Comparison of ENCODE assay signal across 18 mouse cellular contexts in the genomic region with DNA sequence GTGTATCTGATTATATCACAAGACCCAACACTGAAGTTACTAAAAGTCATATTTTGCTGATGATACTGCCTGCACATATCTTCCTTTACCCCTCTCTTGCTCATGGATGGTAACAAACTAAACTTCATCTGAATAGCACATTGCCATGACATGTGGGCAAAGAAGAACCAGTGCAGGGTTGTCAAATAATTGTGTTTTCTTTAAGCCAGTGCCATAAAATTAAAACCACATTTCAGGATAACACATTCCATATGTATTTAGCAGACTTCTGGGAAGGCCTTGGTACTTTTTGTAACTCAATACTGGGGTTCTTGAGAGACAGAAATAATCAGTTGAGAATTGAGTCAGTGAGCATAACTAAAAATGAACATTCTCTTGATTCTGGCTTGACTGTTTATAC.
"Had no signal": no experiment of that assay in that cellular context is flagged by ENCODE, and none has a peak within 500 bp of the region (broad histone marks: within the 10 kb centered on the region; RNA-seq: fewer than 3 reads in every experiment).

No protein-coding gene starts in this region.

- H3K9ac ChIP-seq: limb, embryonic 15.5 days; liver, embryonic 13.5 days; liver, postnatal 0 days; lung, embryonic 15.5 days; midbrain, embryonic 12.5 days had no signal

- DNase-seq: kidney, adult 9 months; kidney, postnatal 36 days; layer of hippocampus, adult 9-11 months; layer of hippocampus, postnatal 36 days; liver, embryonic 13.5 days; liver, postnatal 0 days; lung, postnatal 14 days; right cerebral cortex, postnatal 25 days; thymus, adult 18-20 months; thymus, postnatal 14 days had no signal

- H3K36me3 ChIP-seq: limb, embryonic 15.5 days; liver, embryonic 13.5 days; lung, embryonic 15.5 days; midbrain, embryonic 12.5 days had no signal

- H3K27me3 ChIP-seq: limb, embryonic 15.5 days; liver, embryonic 13.5 days; lung, embryonic 15.5 days; megakaryocyte, embryonic 14.5 days; midbrain, embryonic 12.5 days had no signal

- H3K4me1 ChIP-seq: limb, embryonic 15.5 days; liver, embryonic 13.5 days; lung, embryonic 15.5 days; megakaryocyte, embryonic 14.5 days; midbrain, embryonic 12.5 days had no signal

- H3K4me2 ChIP-seq: limb, embryonic 15.5 days; liver, embryonic 13.5 days; lung, embryonic 15.5 days; midbrain, embryonic 12.5 days had no signal

- ATAC-seq: liver, postnatal 0 days; midbrain, embryonic 16.5 days had no signal

- H3K9me3 ChIP-seq: limb, embryonic 15.5 days; liver, embryonic 13.5 days; lung, embryonic 15.5 days; midbrain, embryonic 12.5 days had no signal

- H3K4me3 ChIP-seq: limb, embryonic 15.5 days; liver, embryonic 13.5 days; lung, embryonic 15.5 days; megakaryocyte, embryonic 14.5 days; midbrain, embryonic 12.5 days had no signal

- H3K27ac ChIP-seq: kidney, postnatal 0 days; limb, embryonic 15.5 days; liver, embryonic 13.5 days; lung, embryonic 15.5 days; macrophage; midbrain, embryonic 12.5 days; stomach, postnatal 0 days had no signal
